Mouse (Mus musculus): ENCODE results near the gene Dnm3.

The Dnm3 gene

GRCm38 (mm10) chr1:161952599-161952998 lies 525.2 kb downstream of the Dnm3 start:
- DNase-seq (ENCODE audit: low spot score in 2 of 2): no peak

- no peak for DNase-seq (ENCODE audit: low spot score in 2 of 2)
Observed at GRCm38 (mm10) chr1:161951009-161951779, 526.6 kb downstream of the Dnm3 start.

- DNase-seq (ENCODE audit: low spot score in 2 of 2): no peak
Observed at GRCm38 (mm10) chr1:161942082-161942481, 535.8 kb downstream of the Dnm3 start.
